Mouse (Mus musculus): ENCODE data around the gene Mdm2. TPM values are rescaled to one million over a fixed set of nuclear protein-coding genes. Genes with fewer than 3 reads are reported as not detected.

The Mdm2 gene
- polyA plus RNA-seq, 1 experiment from 2014 or later: 38.2 TPM

GRCm38 (mm10) chr10:117667663-117668507, 42.7 kb downstream of the Mdm2 start:
- no peak overlapping the region for H3K27ac ChIP-seq
- no peaks in the 10 kb centered on the region for H3K36me3 ChIP-seq
- no peak for ATAC-seq (ENCODE audit: insufficient read depth, low FRiP score, low read depth)
- H3K9ac ChIP-seq: no peak overlapping the region
- no peak overlapping the region for H3K4me2 ChIP-seq
- H3K27me3 ChIP-seq (replicated peaks): no peaks in the 10 kb centered on the region
- H3K4me1 ChIP-seq: peaks cover 5% of the 10 kb centered on the region; the same call in 1 of the 2 replicates
- WGBS: 93% methylated on average over 28 of the region's 28 CpGs
- H3K4me3 ChIP-seq (replicated peaks): no peak overlapping the region
- H3K9me3 ChIP-seq: no peaks in the 10 kb centered on the region

DNA sequence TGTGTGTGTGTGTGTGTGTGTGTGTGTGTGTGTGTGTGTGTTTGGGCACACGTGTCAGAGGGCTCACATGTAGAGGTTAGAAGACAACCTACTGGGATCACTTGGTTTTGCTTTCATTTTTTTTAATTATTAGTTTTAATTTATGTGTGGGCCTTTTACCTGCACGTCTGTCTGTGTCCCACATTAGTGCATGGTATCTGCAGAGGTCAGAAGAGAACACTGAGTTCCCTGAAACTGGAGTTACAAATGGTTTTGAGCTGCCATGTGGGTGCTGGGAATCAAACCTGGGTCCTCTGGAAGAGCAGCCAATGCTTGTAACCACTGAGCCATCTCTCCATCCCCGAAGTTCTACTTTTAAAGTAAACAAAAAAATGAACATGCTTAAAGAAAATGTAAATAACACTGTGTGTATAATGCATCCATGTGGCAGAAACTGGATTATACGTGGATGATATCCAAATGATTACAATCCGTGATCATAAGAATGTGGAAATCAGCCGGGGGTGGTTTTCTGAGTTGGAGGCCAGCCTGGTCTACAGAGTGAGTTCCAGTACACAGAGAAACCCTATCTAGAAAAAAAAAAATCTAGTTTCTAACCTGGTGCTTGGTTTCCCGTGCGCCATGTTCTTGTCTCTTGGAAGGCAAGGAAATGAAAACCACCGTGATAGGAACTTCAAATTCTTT, 43.5 kb downstream of the Mdm2 start:
- WGBS: 88% methylated on average over 9 of the region's 9 CpGs
- Histone ChIP-seq H3K9ac (no peak overlapping the region), H3K9me3 (no peaks in the 10 kb centered on the region), H3K36me3 (no peaks in the 10 kb centered on the region), H3K4me2 (no peak overlapping the region), H3K4me1 (peaks cover 5% of the 10 kb centered on the region; the same call in 1 of the 2 replicates), H3K27ac (no peak overlapping the region), H3K27me3 (replicated peaks) (no peaks in the 10 kb centered on the region), H3K4me3 (replicated peaks) (no peak overlapping the region)
- no peak for ATAC-seq (ENCODE audit: insufficient read depth, low FRiP score, low read depth)

- 87% methylated on average over 3 of the region's 3 CpGs for WGBS
- no peak overlapping the region for H3K4me3 ChIP-seq (replicated peaks)
- no peak for ATAC-seq (ENCODE audit: insufficient read depth, low FRiP score, low read depth)
Observed at GRCm38 (mm10) chr10:117666361-117666760, 44.2 kb downstream of the Mdm2 start.

DNA sequence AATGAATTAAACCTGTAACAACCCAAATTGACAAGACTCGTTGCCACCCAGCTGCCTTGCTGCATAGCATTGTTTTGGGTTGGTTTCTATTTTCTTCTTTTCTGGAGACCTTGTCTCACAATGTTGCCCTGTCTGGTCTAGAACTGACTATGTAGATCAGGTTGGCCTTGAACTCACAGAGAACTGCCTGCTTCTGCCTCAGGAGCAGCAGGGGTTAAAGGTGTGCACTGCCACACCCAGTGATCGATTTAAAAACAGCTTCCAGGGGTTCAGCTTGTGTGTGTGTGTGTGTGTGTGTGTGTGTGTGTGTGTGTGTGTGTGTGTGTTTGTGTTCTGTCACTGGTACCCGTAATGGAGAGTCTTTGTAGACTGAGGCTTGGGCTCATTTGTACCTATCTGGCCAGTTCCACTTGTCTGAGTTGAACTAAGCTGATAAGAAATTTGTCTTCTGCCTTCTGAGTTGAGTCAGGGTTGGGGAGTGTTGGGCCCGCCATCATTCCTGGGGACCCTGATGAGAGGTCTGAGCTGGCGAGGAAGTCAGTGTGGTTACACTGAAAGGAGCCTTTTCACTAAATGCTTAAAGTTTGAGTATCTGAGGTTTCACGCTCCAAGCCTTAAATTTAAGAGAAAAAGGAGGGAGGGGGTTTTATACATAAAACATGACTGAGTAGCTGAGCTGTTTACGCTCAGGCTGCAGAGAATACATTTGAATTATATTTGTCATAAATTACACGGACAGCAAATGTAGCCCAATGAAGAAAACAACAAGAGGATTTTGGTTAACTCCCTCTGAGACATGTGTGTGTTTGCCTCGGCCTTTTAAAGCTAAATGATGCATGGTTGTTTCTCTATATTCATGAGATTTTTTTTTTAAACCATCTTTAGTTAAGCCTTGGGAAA, 44.9 kb downstream of the Mdm2 start:
- H3K27ac ChIP-seq: 0 out of 2 replicates have a peak overlapping the region, but pooled peaks have one; percentile 6
- 64% methylated on average over 9 of the region's 9 CpGs for WGBS
- no peaks in the 10 kb centered on the region for H3K9me3 ChIP-seq
- H3K27me3 ChIP-seq (replicated peaks): no peaks in the 10 kb centered on the region
- peaks cover 5% of the 10 kb centered on the region; the same call in 1 of the 2 replicates for H3K4me1 ChIP-seq
- H3K9ac ChIP-seq: no peak overlapping the region
- no peak for ATAC-seq (ENCODE audit: insufficient read depth, low FRiP score, low read depth)
- H3K4me2 ChIP-seq: no peak overlapping the region
- H3K36me3 ChIP-seq: no peaks in the 10 kb centered on the region
- no peak overlapping the region for H3K4me3 ChIP-seq (replicated peaks)

More at GRCm38 (mm10) chr10:117666361-117666760, 44.2 kb downstream of the Mdm2 start:
- Histone ChIP-seq H3K4me1 (peaks cover 5% of the 10 kb centered on the region; the same call in 1 of the 2 replicates), H3K36me3 (no peaks in the 10 kb centered on the region), H3K4me2 (no peak overlapping the region), H3K27ac (no peak overlapping the region), H3K9me3 (no peaks in the 10 kb centered on the region), H3K27me3 (replicated peaks) (no peaks in the 10 kb centered on the region), H3K9ac (no peak overlapping the region)

DNA sequence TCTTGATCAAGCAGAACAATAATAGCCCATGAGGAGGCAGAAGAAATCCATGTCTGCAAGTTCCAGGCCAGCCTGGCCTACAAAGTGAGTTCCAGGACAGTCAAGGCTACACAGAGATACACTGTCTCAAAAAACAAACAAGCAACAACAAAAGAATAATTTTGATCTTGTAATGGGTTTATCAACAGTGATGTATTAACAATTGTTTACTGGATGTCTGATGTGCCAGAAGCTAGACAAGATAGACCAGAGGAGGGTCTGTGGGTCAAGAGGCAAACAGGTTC, 45.7 kb downstream of the Mdm2 start:
- peak overlapping the region; percentile 2; the same call in 1 of the 2 replicates for H3K27ac ChIP-seq
- no peak overlapping the region for H3K4me2 ChIP-seq
- H3K36me3 ChIP-seq: no peaks in the 10 kb centered on the region
- H3K4me1 ChIP-seq: peaks cover 5% of the 10 kb centered on the region; the same call in 1 of the 2 replicates
- H3K27me3 ChIP-seq (replicated peaks): no peaks in the 10 kb centered on the region
- no peak for ATAC-seq (ENCODE audit: insufficient read depth, low FRiP score, low read depth)
- H3K4me3 ChIP-seq (replicated peaks): no peak overlapping the region
- no peak overlapping the region for H3K9ac ChIP-seq
- H3K9me3 ChIP-seq: no peaks in the 10 kb centered on the region

GRCm38 (mm10) chr10:117664208-117664925, 46.2 kb downstream of the Mdm2 start:
- H3K27ac ChIP-seq: peak overlapping the region; percentile 88
- no peaks in the 10 kb centered on the region; the same call in 1 of the 2 replicates for H3K36me3 ChIP-seq
- H3K27me3 ChIP-seq (replicated peaks): no peaks in the 10 kb centered on the region
- no peaks in the 10 kb centered on the region for H3K9me3 ChIP-seq
- peak overlapping the region; percentile 38 for H3K4me2 ChIP-seq
- peak overlapping the region; percentile 10; the same call in 1 of the 2 replicates for H3K4me3 ChIP-seq (replicated peaks)
- no peak overlapping the region for H3K9ac ChIP-seq
- H3K4me1 ChIP-seq: peaks cover under 1% of the 10 kb centered on the region; the same call in 1 of the 2 replicates
- WGBS: 49% methylated on average over 14 of the region's 14 CpGs
- no peak for ATAC-seq (ENCODE audit: insufficient read depth, low FRiP score, low read depth)

DNA sequence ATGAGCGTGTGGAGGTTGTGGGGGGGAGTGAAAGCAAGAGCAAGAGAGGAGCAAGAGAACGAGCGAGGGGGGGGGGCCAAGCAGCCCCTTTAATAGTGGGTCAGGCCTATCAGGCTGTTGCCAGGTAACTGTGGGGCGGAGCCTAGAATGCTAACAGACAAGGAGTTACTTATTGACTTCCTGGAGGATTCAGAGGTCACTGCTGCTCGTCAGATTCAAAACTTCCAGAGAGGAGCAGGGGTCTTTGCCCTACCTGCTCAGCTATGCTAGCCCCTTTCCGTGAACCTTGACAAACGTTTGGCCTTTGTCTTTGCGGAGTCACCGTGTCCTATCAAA, 46.7 kb downstream of the Mdm2 start:
- Histone ChIP-seq H3K9me3 (no peaks in the 10 kb centered on the region), H3K4me2 (peak overlapping the region; percentile 38), H3K36me3 (no peaks in the 10 kb centered on the region; the same call in 1 of the 2 replicates), H3K4me3 (replicated peaks) (peak overlapping the region; percentile 10; the same call in 1 of the 2 replicates), H3K4me1 (no peaks in the 10 kb centered on the region; the same call in 1 of the 2 replicates), H3K27me3 (replicated peaks) (no peaks in the 10 kb centered on the region), H3K9ac (no peak overlapping the region), H3K27ac (peak overlapping the region; percentile 88)
- WGBS: 20% methylated on average over 9 of the region's 9 CpGs
- peak; percentile 78 for ATAC-seq (ENCODE audit: insufficient read depth, low FRiP score, low read depth)

GRCm38 (mm10) chr10:117663056-117663864, 47.3 kb downstream of the Mdm2 start:
- H3K27me3 ChIP-seq (replicated peaks): no peaks in the 10 kb centered on the region
- H3K27ac ChIP-seq: peak overlapping the region; percentile 88
- H3K4me3 ChIP-seq (replicated peaks): peak overlapping the region; percentile 10; the same call in 1 of the 2 replicates
- H3K9me3 ChIP-seq: no peaks in the 10 kb centered on the region
- 48% methylated on average over 14 of the region's 14 CpGs for WGBS
- H3K4me1 ChIP-seq: no peaks in the 10 kb centered on the region; the same call in 1 of the 2 replicates
- peak; percentile 75; the same call in 1 of the 2 replicates for ATAC-seq (ENCODE audit: insufficient read depth, low FRiP score, low read depth)
- H3K9ac ChIP-seq: no peak overlapping the region
- H3K4me2 ChIP-seq: peak overlapping the region; percentile 38
- H3K36me3 ChIP-seq: no peaks in the 10 kb centered on the region; the same call in 1 of the 2 replicates

- ATAC-seq (ENCODE audit: insufficient read depth, low FRiP score, low read depth): peak; percentile 67
- H3K4me1 ChIP-seq: no peaks in the 10 kb centered on the region; the same call in 1 of the 2 replicates
- H3K9ac ChIP-seq: no peak overlapping the region
- H3K36me3 ChIP-seq: no peaks in the 10 kb centered on the region; the same call in 1 of the 2 replicates
- H3K27ac ChIP-seq: peak overlapping the region; percentile 88
- no peak overlapping the region for H3K4me3 ChIP-seq (replicated peaks)
- H3K27me3 ChIP-seq (replicated peaks): no peaks in the 10 kb centered on the region
- 72% methylated on average over 15 of the region's 15 CpGs for WGBS
- no peaks in the 10 kb centered on the region for H3K9me3 ChIP-seq
- H3K4me2 ChIP-seq: peak overlapping the region; percentile 35
Observed at GRCm38 (mm10) chr10:117662316-117663055, 48.1 kb downstream of the Mdm2 start.

DNA sequence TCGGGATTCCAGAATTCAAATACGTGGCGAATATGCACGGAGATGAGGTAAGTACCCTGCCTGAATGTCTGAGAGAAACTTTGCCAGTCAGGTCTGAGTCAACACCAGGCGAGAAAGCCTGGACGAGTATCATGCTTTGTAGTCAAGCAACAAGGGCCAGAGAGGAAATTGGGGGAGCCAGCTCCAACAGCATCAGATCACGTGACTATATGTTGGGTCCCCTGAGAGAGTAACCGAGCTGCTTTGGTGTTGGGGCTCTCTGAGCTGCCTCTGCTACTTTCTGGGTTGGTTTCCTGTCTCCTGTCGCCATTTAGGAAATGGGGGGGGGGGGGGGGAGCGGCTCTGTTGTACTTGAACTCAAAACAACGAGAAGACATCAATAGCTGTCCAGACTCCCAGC, 50.7 kb downstream of the Mdm2 start:
- Histone ChIP-seq H3K27me3 (replicated peaks) (no peaks in the 10 kb centered on the region), H3K4me3 (replicated peaks) (no peak overlapping the region), H3K4me2 (no peak overlapping the region), H3K9ac (no peak overlapping the region), H3K4me1 (no peaks in the 10 kb centered on the region; the same call in 1 of the 2 replicates), H3K9me3 (no peaks in the 10 kb centered on the region), H3K27ac (no peak overlapping the region), H3K36me3 (no peaks in the 10 kb centered on the region; the same call in 1 of the 2 replicates)
- no peak for ATAC-seq (ENCODE audit: insufficient read depth, low FRiP score, low read depth)
- 67% methylated on average over 11 of the region's 11 CpGs for WGBS
